Mouse (Mus musculus) forebrain, embryonic 13.5 days (tissue): ENCODE data around the gene Scap. TPM values are rescaled to one million over a fixed set of nuclear protein-coding genes. Genes with fewer than 3 reads are reported as not detected.
A peak's percentile ranks its signal among the peaks of the same experiment; 100 is the strongest.
"Not testable (repeated sequence)": the region's sequence is repeated elsewhere in the genome, so short reads cannot be mapped to it uniquely, and the experiment has no call there.

Experiments
- ATAC-seq: fragments of 200-750 bp; cut with Nextera tagmentation; 2 replicates; pipeline ENCODE4 v1.8.0; 2017
- H3K27ac ChIP-seq: fragments of 300-500 bp; sonication (generic); 2 replicates; pipeline ENCODE4 v1.5.1; 2015; ENCODE audit warnings: inconsistent platforms, mild to moderate bottlenecking, moderate library complexity
- H3K27me3 ChIP-seq: fragments of 300-500 bp; sonication (generic); 2 replicates; pipeline ENCODE4 v1.6.1; 2015; ENCODE audit warnings: mild to moderate bottlenecking, inconsistent platforms
- H3K36me3 ChIP-seq: fragments of 300-500 bp; sonication (generic); 2 replicates; pipeline ENCODE4 v1.6.1; 2015; ENCODE audit warnings: mild to moderate bottlenecking, inconsistent platforms; ENCODE audit not compliant: poor library complexity, severe bottlenecking
- H3K4me1 ChIP-seq: fragments of 300-500 bp; sonication (generic); 2 replicates; pipeline ENCODE4 v1.6.1; 2015; ENCODE audit warnings: inconsistent platforms
- H3K4me2 ChIP-seq: fragments of 300-500 bp; sonication (generic); 2 replicates; pipeline ENCODE4 v1.6.1; 2015; ENCODE audit warnings: inconsistent platforms, mild to moderate bottlenecking, moderate library complexity
- H3K4me3 ChIP-seq: fragments of 300-500 bp; sonication (generic); 2 replicates; pipeline ENCODE4 v1.5.1; 2015; ENCODE audit warnings: mild to moderate bottlenecking, inconsistent platforms
- H3K9ac ChIP-seq: fragments of 300-500 bp; sonication (generic); 2 replicates; pipeline ENCODE4 v1.6.1; 2015; ENCODE audit warnings: mild to moderate bottlenecking, inconsistent platforms
- H3K9me3 ChIP-seq: fragments of 300-500 bp; sonication (generic); replicated peaks from 2 replicates; pipeline ENCODE4 v1.6.1; 2016; ENCODE audit warnings: inconsistent platforms
- WGBS: fragments of 180-500 bp; shearing (Covaris S2); methylation state at CpG from one replicate; pipeline ENCODE4 v1.1.7; 2015; 5-methylcytosine and 5-hydroxymethylcytosine counted together
- polyA plus RNA-seq: library from polyadenylated mRNA; unstranded; fragments of >200 nt; fragmentation: Nextera tagmentation; extraction: Ambion mirVana; gene quantifications from 2 replicates; pipeline ENCODE4 v1.2.1, GENCODE M21; 2015

Gene Scap
- polyA plus RNA-seq, 1 experiment from 2014 or later = 34.8 TPM

GRCm38 (mm10) chr9:110402731-110403130, 69.6 kb downstream of the Scap start:
- Histone ChIP-seq H3K27me3 (no peaks in the 10 kb centered on the region), H3K9ac (no peak overlapping the region), H3K4me2 (no peak overlapping the region), H3K4me1 (peaks cover 9% of the 10 kb centered on the region), H3K27ac (no peak overlapping the region), H3K36me3 (peaks cover 11% of the 10 kb centered on the region), H3K9me3 (no peaks in the 10 kb centered on the region), H3K4me3 (no peak overlapping the region)
- WGBS = 91% methylated on average over 2 of the region's 2 CpGs
- ATAC-seq = no peak

DNA sequence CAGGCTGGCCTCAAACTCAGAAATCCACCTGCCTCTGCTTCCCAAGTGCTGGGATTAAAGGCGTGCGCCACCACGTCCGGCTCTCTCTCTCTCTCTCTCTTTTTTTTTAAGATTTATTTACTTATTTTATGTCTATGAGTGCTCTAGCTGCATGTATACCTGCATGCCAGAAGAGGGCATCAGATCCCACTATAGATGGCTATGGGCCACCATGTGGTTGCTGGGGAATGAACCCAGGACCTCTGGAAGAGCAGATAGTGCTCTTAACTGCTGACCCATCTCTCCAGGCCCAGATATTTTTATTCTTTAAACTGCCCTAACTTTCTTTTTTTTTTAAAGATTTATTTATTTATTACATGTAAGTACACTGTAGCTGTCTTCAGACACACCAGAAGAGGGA, 70.2 kb downstream of the Scap start:
- H3K9ac ChIP-seq, H3K4me3 ChIP-seq, ATAC-seq, H3K27ac ChIP-seq, H3K27me3 ChIP-seq, H3K4me2 ChIP-seq, H3K36me3 ChIP-seq, H3K4me1 ChIP-seq, H3K9me3 ChIP-seq: not testable (repeated sequence)
- 84% methylated on average over 4 of the region's 4 CpGs for WGBS

DNA sequence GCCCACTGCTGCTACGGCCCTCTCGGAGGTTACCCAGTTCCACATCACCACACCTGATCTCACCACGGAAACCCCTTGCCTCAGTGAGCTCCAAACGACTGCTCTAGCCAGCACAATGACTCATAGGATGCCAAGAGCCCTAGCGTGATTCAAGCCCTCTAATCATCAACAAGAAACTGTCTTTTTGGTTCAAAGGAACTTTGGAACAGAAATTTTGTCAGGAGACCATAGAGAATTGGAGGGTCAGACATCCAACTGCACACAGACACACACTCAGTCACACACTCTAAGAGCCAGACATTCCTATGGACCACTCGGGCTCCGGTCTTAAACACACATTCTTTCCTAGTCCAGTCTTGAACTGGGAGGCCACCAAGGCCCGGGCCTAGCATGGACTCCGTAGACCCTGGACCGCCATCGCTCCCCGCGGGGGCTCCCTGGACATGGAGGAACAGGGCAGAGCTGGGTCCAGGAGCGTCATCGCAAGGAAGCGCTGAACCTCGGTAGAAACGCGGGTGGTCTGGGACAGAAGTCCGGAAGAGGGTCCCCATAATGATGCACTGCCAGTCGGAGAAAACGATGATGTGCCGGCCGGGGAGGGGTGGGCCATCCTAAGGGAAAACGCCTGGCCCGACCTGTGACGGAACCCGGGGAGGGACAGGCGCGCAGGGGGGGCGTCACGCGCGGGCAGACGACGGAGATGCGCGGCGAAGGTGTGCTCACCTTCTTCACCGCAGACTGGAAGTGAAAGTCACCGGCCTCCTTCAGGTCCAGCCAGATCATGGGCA, 74.4 kb downstream of the Scap start:
- peak; percentile 60; the same call in 1 of the 2 replicates for ATAC-seq
- peak overlapping the region; percentile 85 for H3K4me2 ChIP-seq
- H3K36me3 ChIP-seq = peaks cover 3% of the 10 kb centered on the region; the same call in 1 of the 2 replicates
- H3K9ac ChIP-seq = peak overlapping the region; percentile 90
- H3K4me1 ChIP-seq = peaks cover 18% of the 10 kb centered on the region
- H3K4me3 ChIP-seq = peak overlapping the region; percentile 78
- no peaks in the 10 kb centered on the region for H3K9me3 ChIP-seq
- 2% methylated on average over 41 of the region's 41 CpGs for WGBS
- H3K27me3 ChIP-seq = no peaks in the 10 kb centered on the region
- H3K27ac ChIP-seq = peak overlapping the region; percentile 63

DNA sequence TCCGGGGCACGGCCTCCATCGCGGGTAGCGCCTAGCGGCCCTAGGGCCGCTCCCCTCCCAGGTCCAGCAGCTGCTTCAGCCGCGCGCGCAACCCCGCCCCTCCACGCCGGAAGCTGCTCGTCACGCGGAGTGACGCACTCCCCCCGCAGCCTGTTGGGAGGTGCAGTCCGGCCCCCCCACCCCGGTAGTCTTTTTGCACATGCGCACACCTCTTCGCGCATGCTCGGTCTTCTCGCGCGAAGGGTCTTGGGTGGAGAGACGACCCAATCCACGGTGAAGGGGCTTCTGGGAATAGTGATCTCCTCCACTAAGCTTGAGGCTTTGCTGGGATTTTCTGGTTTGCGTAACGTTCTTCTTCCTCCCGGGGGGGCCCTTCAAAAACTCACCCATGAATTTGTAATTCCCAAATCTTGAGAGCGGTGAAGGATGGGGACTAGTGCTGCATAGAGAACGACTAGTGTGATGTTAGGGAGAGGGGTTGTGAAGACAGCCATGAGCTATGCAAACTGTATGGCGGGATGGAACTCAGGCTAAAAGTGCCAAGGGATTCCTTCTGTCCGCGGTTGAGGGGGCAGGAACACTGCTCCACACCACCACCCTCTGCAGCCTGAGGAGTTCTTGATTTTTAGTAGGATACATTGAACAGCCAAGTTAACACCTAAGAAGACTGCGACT, 75.1 kb downstream of the Scap start, which contains the start of gene Ptpn23:
Gene Ptpn23 (minus strand): TSS at position 115 of the 675 bp plus-strand sequence.
- H3K4me3 ChIP-seq = peak within 1 kb of the TSS; percentile 78
- H3K4me1 ChIP-seq = peaks cover 18% of the 10 kb centered on the region
- H3K4me2 ChIP-seq = peak within 1 kb of the TSS; percentile 85
- peak; percentile 95 for ATAC-seq
- H3K36me3 ChIP-seq = peaks cover 3% of the 10 kb centered on the region; the same call in 1 of the 2 replicates
- H3K9me3 ChIP-seq = no peaks in the 10 kb centered on the region
- H3K27ac ChIP-seq = peak within 1 kb of the TSS; percentile 76
- WGBS = under 1% methylated on average over 39 of the region's 39 CpGs
- peak within 1 kb of the TSS; percentile 90 for H3K9ac ChIP-seq
- H3K27me3 ChIP-seq = no peaks in the 10 kb centered on the region

GRCm38 (mm10) chr9:110410908-110411887, 78.1 kb downstream of the Scap start:
- Histone ChIP-seq H3K27ac (no peak overlapping the region), H3K36me3 (no peaks in the 10 kb centered on the region), H3K4me2 (no peak overlapping the region), H3K9ac (no peak overlapping the region), H3K4me1 (peaks cover 18% of the 10 kb centered on the region), H3K27me3 (no peaks in the 10 kb centered on the region), H3K4me3 (no peak overlapping the region), H3K9me3 (no peaks in the 10 kb centered on the region)
- WGBS = 41% methylated on average over 6 of the region's 6 CpGs
- ATAC-seq = no peak

DNA sequence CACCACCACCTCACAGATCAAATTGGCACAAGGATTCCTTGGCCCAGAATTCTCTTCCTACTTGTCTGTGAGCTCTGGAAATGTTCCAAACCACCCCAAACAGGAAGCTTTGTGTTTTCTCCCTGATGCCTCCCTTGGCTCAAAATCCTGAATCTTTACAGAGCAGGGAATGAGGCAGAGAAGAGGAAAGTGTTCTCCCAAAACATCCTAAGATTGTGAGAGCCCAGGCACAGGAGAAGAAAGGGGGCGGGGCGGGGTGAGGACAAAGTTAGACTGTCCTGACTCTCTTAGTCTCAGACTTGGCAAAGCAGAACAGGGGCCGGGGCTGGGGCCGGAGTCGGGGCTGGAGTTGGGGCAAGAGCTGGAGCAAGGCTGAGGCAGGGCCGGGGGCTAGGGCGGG, 79.8 kb downstream of the Scap start:
- no peaks in the 10 kb centered on the region for H3K36me3 ChIP-seq
- H3K27ac ChIP-seq = no peak overlapping the region
- no peaks in the 10 kb centered on the region for H3K27me3 ChIP-seq
- no peak overlapping the region for H3K4me3 ChIP-seq
- H3K4me1 ChIP-seq = peaks cover 8% of the 10 kb centered on the region; the same call in 1 of the 2 replicates
- ATAC-seq = no peak
- H3K9me3 ChIP-seq = no peaks in the 10 kb centered on the region
- H3K4me2 ChIP-seq = no peak overlapping the region
- WGBS = 70% methylated on average over 6 of the region's 7 CpGs
- no peak overlapping the region for H3K9ac ChIP-seq

DNA sequence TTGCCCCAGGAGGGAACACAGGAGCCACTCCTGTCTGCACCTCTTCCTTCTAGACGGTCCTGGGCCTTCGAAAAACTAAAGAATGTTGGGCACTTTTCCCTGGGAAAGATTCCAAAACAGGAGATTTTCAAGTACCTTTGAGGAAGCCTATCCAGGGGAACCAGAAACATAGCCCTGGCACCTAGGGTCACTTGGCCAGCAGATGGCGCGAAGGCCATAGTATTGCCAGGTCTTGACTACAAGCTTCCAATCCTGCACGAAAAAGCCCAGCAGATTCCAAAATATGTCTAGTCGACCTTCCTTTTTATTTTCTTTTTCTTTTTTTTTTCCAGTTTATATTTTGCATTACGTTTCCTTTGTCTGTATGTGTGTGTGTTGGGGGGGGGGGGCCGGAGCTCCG, 80.7 kb downstream of the Scap start:
- ATAC-seq = no peak
- Histone ChIP-seq H3K36me3 (no peaks in the 10 kb centered on the region), H3K27ac (no peak overlapping the region), H3K4me3 (no peak overlapping the region), H3K4me2 (no peak overlapping the region), H3K4me1 (peaks cover 5% of the 10 kb centered on the region; the same call in 1 of the 2 replicates), H3K27me3 (no peaks in the 10 kb centered on the region), H3K9ac (no peak overlapping the region), H3K9me3 (no peaks in the 10 kb centered on the region)
- 54% methylated on average over 9 of the region's 9 CpGs for WGBS

DNA sequence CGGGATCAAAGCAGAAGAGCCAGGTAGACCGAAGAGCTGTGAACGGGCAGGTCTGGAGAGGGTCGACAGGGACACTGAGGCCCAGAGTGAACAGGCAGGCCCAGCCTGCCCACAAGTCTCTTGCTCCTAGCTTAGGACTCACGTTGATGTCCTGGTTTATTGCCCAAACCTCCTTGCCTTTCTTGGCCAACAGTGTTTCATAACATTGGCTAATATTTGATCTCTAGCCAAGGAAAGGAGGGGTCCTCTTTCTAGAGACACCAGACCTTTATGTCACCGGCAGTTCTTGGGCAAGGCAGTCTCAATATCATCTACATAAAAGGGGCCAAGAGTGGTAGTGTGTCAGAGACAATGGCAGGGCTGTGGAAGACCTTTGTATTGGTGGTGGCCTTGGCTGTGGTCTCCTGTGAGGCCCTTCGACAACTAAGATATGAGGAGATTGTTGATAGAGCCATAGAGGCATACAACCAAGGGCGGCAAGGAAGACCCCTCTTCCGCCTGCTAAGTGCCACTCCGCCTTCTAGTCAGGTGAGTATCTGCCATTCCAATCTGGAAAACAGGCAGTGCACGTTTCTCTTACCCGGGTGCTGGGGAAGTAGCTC, 86.5 kb downstream of the Scap start, which contains the start of gene Ngp:
Gene Ngp (plus strand): TSS at position 237 of the 602 bp plus-strand sequence.
- no peak within 1 kb of the TSS for H3K4me3 ChIP-seq
- no peaks in the 10 kb centered on the region for H3K9me3 ChIP-seq
- no peak for ATAC-seq
- H3K27ac ChIP-seq = no peak within 1 kb of the TSS
- no peaks in the 10 kb centered on the region for H3K27me3 ChIP-seq
- 92% methylated on average over 12 of the region's 12 CpGs for WGBS
- H3K4me2 ChIP-seq = no peak within 1 kb of the TSS
- no peaks in the 10 kb centered on the region for H3K36me3 ChIP-seq
- no peak within 1 kb of the TSS for H3K9ac ChIP-seq
- H3K4me1 ChIP-seq = no peaks in the 10 kb centered on the region

DNA sequence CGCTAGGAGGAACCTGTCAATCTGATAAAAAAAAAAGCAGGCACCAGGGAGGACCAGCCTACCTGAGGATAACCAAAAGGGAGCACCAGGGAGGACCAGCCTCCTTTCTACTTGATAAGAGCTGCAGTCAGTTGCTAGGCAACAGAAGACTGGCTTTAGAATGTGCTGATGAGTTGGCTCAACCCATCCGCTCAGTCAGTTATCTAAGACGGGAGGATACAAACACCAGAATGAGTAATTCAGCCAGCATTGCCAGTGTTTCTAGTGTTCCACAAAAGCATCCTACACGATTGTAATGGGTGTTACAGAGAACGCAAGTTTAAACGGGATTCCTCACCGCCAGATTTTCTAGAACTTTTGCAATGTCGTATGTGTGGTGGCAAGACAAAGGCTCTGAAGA, 98.2 kb downstream of the Scap start:
- Histone ChIP-seq H3K27me3 (no peaks in the 10 kb centered on the region), H3K9me3 (no peaks in the 10 kb centered on the region), H3K9ac (no peak overlapping the region), H3K4me3 (no peak overlapping the region), H3K36me3 (peaks cover 76% of the 10 kb centered on the region), H3K27ac (no peak overlapping the region), H3K4me1 (no peaks in the 10 kb centered on the region), H3K4me2 (no peak overlapping the region)
- 79% methylated on average over 8 of the region's 8 CpGs for WGBS
- ATAC-seq = no peak

- Histone ChIP-seq H3K9me3 (no peaks in the 10 kb centered on the region), H3K4me3 (no peak overlapping the region), H3K4me2 (no peak overlapping the region), H3K9ac (no peak overlapping the region), H3K27ac (no peak overlapping the region), H3K27me3 (no peaks in the 10 kb centered on the region), H3K36me3 (peaks cover 74% of the 10 kb centered on the region), H3K4me1 (no peaks in the 10 kb centered on the region)
- ATAC-seq = no peak
- 91% methylated on average over 2 of the region's 2 CpGs for WGBS
Observed at GRCm38 (mm10) chr9:110433045-110433444, 100.0 kb downstream of the Scap start.
